Mouse (Mus musculus) CH12.LX (cell line): ENCODE measurements at regions not wholly inside any gene's neighbourhood (a gene's known extent, or its start where the extent isn't known, plus 50 kb on each side); places are given as distances from the start of the nearest gene placed in this dataset.
A peak's percentile ranks its signal among the peaks of the same experiment; 100 is the strongest.

Experiments
- DNase-seq: peaks from one replicate; pipeline ENCODE4 v3.0.0-alpha.2; 2013; ENCODE audit errors: extremely low read depth
- H3K27ac ChIP-seq: 2 replicates; pipeline ENCODE4 v1.5.1; 2012; ENCODE audit warnings: low read depth, mild to moderate bottlenecking, control low read depth, moderate library complexity; ENCODE audit not compliant: insufficient read depth
- H3K27me3 ChIP-seq: replicated peaks from 2 replicates; pipeline ENCODE3; 2012; ENCODE audit warnings: inconsistent platforms
- H3K36me3 ChIP-seq, 2 experiments: replicated peaks in 1 of 2; 2 replicates each; pipeline versions ENCODE3 to v1.6.1; 2012; ENCODE audit warnings: inconsistent platforms in 1 of 2, low read length in 1 of 2, mild to moderate bottlenecking in 1 of 2, mixed read lengths in 1 of 2, moderate library complexity in 1 of 2; ENCODE audit not compliant: control insufficient read depth in 1 of 2, insufficient read depth in 1 of 2
- H3K4me1 ChIP-seq, 2 experiments: 2 replicates each; pipeline ENCODE4 v1.6.1; 2012; ENCODE audit warnings: inconsistent platforms in 1 of 2, moderate library complexity in 1 of 2; ENCODE audit not compliant: insufficient read depth in 2 of 2, control insufficient read depth in 1 of 2
- H3K4me2 ChIP-seq: 2 replicates; pipeline ENCODE4 v1.6.1; 2012; ENCODE audit warnings: low read depth, mild to moderate bottlenecking, control low read depth; ENCODE audit not compliant: poor library complexity, insufficient read depth, severe bottlenecking
- H3K4me3 ChIP-seq, 3 experiments: fragments of 150-350 bp in 1 of 3; sonication (generic) in 1 of 3; replicated peaks in 1 of 3; 2 replicates each; pipeline versions ENCODE3 to v1.5.1; 2011 to 2012; ENCODE audit warnings: low read depth in 2 of 3, low read length in 2 of 3, mild to moderate bottlenecking in 2 of 3, moderate library complexity in 2 of 3, control low read depth in 1 of 3, improper control_type of control experiment in 1 of 3, inconsistent platforms in 1 of 3, mixed read lengths in 1 of 3; ENCODE audit not compliant: poor library complexity in 1 of 3
- H3K79me2 ChIP-seq: replicated peaks from 2 replicates; pipeline ENCODE4 v1.6.1; 2012; ENCODE audit warnings: mild to moderate bottlenecking, moderate library complexity; ENCODE audit not compliant: control insufficient read depth, poor library complexity, insufficient read depth, severe bottlenecking; ENCODE audit errors: extremely low read depth
- H3K9ac ChIP-seq: 2 replicates; pipeline ENCODE4 v1.6.1; 2012; ENCODE audit warnings: low read depth, mild to moderate bottlenecking, control low read depth, moderate library complexity; ENCODE audit not compliant: insufficient read depth
- H3K9me3 ChIP-seq: replicated peaks from 2 replicates; pipeline ENCODE3; 2012; ENCODE audit warnings: low read length, inconsistent platforms, mixed read lengths
- CHD1 ChIP-seq: IDR thresholded peaks from 2 replicates; pipeline ENCODE4 v1.6.1; 2012; ENCODE audit warnings: low read depth, low read length, improper control_type of control experiment, inconsistent platforms
- CHD2 ChIP-seq: IDR thresholded peaks from 2 replicates; pipeline ENCODE4 v1.6.1; 2011; ENCODE audit warnings: low read length, improper control_type of control experiment
- CTCF ChIP-seq, 2 experiments: IDR thresholded peaks in 1 of 2; conservative IDR thresholded peaks in 1 of 2; 2 replicates each; pipeline ENCODE4 v1.5.1; 2011 to 2012; ENCODE audit warnings: low read depth in 2 of 2, low read length in 2 of 2, improper control_type of control experiment in 1 of 2, inconsistent platforms in 1 of 2, mild to moderate bottlenecking in 1 of 2, moderate library complexity in 1 of 2
- ELF1 ChIP-seq: IDR thresholded peaks from 2 replicates; pipeline ENCODE4 v1.6.1; 2014; ENCODE audit warnings: low read depth, mild to moderate bottlenecking, inconsistent platforms, low read length, improper control_type of control experiment
- EP300 ChIP-seq: IDR thresholded peaks from 2 replicates; pipeline ENCODE4 v1.6.1; 2011; ENCODE audit warnings: low read length, improper control_type of control experiment
- KAT2A ChIP-seq: IDR thresholded peaks from 2 replicates; pipeline ENCODE4 v1.6.1; 2012; ENCODE audit warnings: low read length, improper control_type of control experiment, inconsistent platforms; ENCODE audit not compliant: insufficient replicate concordance
- MAX ChIP-seq: IDR thresholded peaks from 2 replicates; pipeline ENCODE4 v1.6.1; 2011; ENCODE audit warnings: low read length, improper control_type of control experiment
- NRF1 ChIP-seq: IDR thresholded peaks from 2 replicates; pipeline ENCODE4 v1.6.1; 2014; ENCODE audit warnings: low read depth, mild to moderate bottlenecking, inconsistent platforms, low read length, improper control_type of control experiment, moderate library complexity
- PAX5 ChIP-seq: IDR thresholded peaks from 2 replicates; pipeline ENCODE4 v1.6.1; 2012; ENCODE audit warnings: low read length, inconsistent platforms, mixed read lengths
- POLR2A ChIP-seq: IDR thresholded peaks from 2 replicates; pipeline ENCODE4 v1.6.1; 2011; ENCODE audit warnings: low read depth, mild to moderate bottlenecking, improper control_type of control experiment, low read length
- SIN3A ChIP-seq: IDR thresholded peaks from 2 replicates; pipeline ENCODE4 v1.6.1; 2012; ENCODE audit warnings: low read length, improper control_type of control experiment, inconsistent platforms
- SMC3 ChIP-seq: IDR thresholded peaks from 2 replicates; pipeline ENCODE4 v1.6.1; 2011; ENCODE audit warnings: low read depth, low read length, improper control_type of control experiment
- TBP ChIP-seq: conservative IDR thresholded peaks from 2 replicates; pipeline ENCODE4 v1.6.1; 2011; ENCODE audit warnings: low read depth, low read length, improper control_type of control experiment
- UBTF ChIP-seq: IDR thresholded peaks from 2 replicates; pipeline ENCODE4 v1.6.1; 2012; ENCODE audit warnings: low read depth, mild to moderate bottlenecking, inconsistent platforms, low read length, improper control_type of control experiment, moderate library complexity
- USF1 ChIP-seq: IDR thresholded peaks from 2 replicates; pipeline ENCODE4 v1.6.1; 2014; ENCODE audit warnings: low read depth, mild to moderate bottlenecking, inconsistent platforms, low read length, improper control_type of control experiment
- USF2 ChIP-seq: conservative IDR thresholded peaks from 2 replicates; pipeline ENCODE4 v1.6.1; 2011; ENCODE audit warnings: low read depth, low read length, improper control_type of control experiment
- ZC3H11A ChIP-seq: IDR thresholded peaks from 2 replicates; pipeline ENCODE4 v1.6.1; 2012; ENCODE audit warnings: low read depth, mild to moderate bottlenecking, inconsistent platforms, low read length, improper control_type of control experiment
- ZKSCAN1 ChIP-seq: IDR thresholded peaks from 2 replicates; pipeline ENCODE4 v1.6.1; 2012; ENCODE audit warnings: low read depth, inconsistent platforms, low read length, improper control_type of control experiment, borderline replicate concordance
- ZMIZ1 ChIP-seq: IDR thresholded peaks from 2 replicates; pipeline ENCODE4 v1.6.1; 2012; ENCODE audit warnings: low read depth, mild to moderate bottlenecking, inconsistent platforms, low read length, improper control_type of control experiment
- ZNF384 ChIP-seq: IDR thresholded peaks from 2 replicates; pipeline ENCODE4 v1.6.1; 2012; ENCODE audit warnings: low read depth, low read length, improper control_type of control experiment, inconsistent platforms
- dilution Hi-C: fragments of 300-500 bp; cut with MboI; formaldehyde crosslinking; loops from 2 replicates; pipeline ENCODE4 v1.14.3; 2020; ENCODE audit warnings: low sequenced_read_pairs; ENCODE audit not compliant: extremely low pct_unique_long_range_greater_than_20kb, extremely low pct_ligation_motif_present
- in situ Hi-C: fragments of 300-500 bp; cut with MboI; formaldehyde crosslinking; loops from 3 replicates; pipeline ENCODE4 v1.14.3; 2019; ENCODE audit warnings: low sequenced_read_pairs, low pct_ligation_motif_present, low pct_unique_long_range_greater_than_20kb, mixed read lengths

DNA sequence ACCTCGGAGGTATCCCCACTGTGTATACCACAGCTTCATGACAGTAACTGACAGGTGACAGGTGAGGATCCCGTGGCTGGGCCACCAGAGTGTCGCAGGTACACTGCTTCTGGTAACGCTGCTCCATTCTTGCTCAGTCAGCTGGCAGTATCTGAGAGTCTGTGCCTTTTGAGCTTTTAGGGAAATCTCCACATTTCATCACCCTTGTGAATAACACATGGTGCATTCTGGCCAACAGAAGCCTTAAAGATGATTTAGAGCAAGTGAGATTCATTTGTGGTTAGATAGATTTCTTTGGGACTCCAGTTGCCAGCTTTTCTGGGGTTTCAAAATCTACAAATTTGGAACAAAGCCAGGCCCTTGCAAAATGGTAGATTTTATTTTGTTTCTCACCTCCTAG is 66.8 kb upstream of the Gm10181 start:
- H3K9me3 ChIP-seq, result no peaks in the 10 kb centered on the region
- no peaks in the 10 kb centered on the region for H3K79me2 ChIP-seq
- dilution Hi-C loops, result no loop called here
- no peak for TF ChIP-seq USF1
- no peak for TF ChIP-seq KAT2A
- TF ChIP-seq USF2, result no peak
- TF ChIP-seq POLR2A, result no peak
- no peak for TF ChIP-seq ELF1
- TF ChIP-seq ZKSCAN1, result no peak
- TF ChIP-seq SMC3, result no peak
- TF ChIP-seq EP300, result no peak
- no peak for TF ChIP-seq PAX5
- no peak for TF ChIP-seq SIN3A
- no peak for TF ChIP-seq ZMIZ1
- no peak for TF ChIP-seq TBP
- TF ChIP-seq CHD2, result no peak
- TF ChIP-seq, all 38 proteins: peak for 0
- peaks cover 0 to 14% of the 10 kb centered on the region in 2 experiments; a peak in 1 of 4 replicates for H3K4me1 ChIP-seq
- no peak overlapping the region for H3K9ac ChIP-seq
- no peak for DNase-seq
- no peaks in the 10 kb centered on the region for H3K27me3 ChIP-seq
- no peak overlapping the region for H3K4me3 ChIP-seq
- H3K27ac ChIP-seq, result no peak overlapping the region
- no peaks in the 10 kb centered on the region for H3K36me3 ChIP-seq
- in situ Hi-C loops, result no loop called here
- H3K4me2 ChIP-seq, result no peak overlapping the region

DNA sequence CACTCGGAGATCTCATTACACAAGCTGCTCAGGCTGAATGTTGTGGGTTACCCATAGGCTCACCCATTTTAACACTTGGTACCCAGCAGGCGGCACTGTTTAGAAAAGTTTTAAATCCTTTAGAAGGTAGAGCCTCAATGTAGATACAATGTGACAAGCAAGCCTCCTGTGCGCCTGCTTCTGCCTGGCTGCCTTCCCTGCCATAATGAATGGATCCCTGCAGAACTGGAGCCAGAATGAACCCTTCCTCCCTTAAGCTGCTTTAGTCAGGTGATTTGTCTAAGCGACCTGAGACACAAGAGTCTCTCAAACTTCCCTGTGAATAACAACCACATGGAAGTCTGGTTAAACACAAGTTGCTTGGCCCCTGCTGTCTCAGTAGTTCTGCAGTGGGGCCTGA is 64.7 kb upstream of the Gm10181 start:
- H3K9me3 ChIP-seq, result no peaks in the 10 kb centered on the region
- H3K79me2 ChIP-seq, result no peaks in the 10 kb centered on the region
- no peak overlapping the region for H3K27ac ChIP-seq
- peak; percentile 7 for DNase-seq
- H3K27me3 ChIP-seq, result no peaks in the 10 kb centered on the region
- H3K4me3 ChIP-seq, result no peak overlapping the region
- no peak overlapping the region for H3K9ac ChIP-seq
- TF ChIP-seq MAX (no peak), CHD1 (no peak), POLR2A (no peak), NRF1 (no peak), USF1 (no peak), UBTF (no peak), CTCF (conservative IDR thresholded peaks at IDR 0.05 in 1 of 2, IDR thresholded peaks at IDR 0.05 in 1 of 2; ENCODE audit: low read depth in 2 of 2, low read length in 2 of 2) (peak in 1 of 2 experiments; percentile 49; a peak in 2 of 4 replicates), SMC3 (peak; percentile 46), ZC3H11A (no peak), SIN3A (no peak), ZNF384 (no peak)
- H3K4me2 ChIP-seq, result no peak overlapping the region
- H3K36me3 ChIP-seq, result no peaks in the 10 kb centered on the region
- dilution Hi-C loops, result no loop called here
- in situ Hi-C loops, result no loop called here
- peaks cover 0 to 14% of the 10 kb centered on the region in 2 experiments; a peak in 1 of 4 replicates for H3K4me1 ChIP-seq
